Mouse (Mus musculus): ENCODE measurements around the gene Kcnq4.

- no peak for TF ChIP-seq EP300 (IDR thresholded peaks at IDR 0.05)
- TF ChIP-seq CTCF (IDR thresholded peaks at IDR 0.05): no peak
Observed at GRCm38 (mm10) chr4:120713856-120714497, 34.4 kb downstream of the Kcnq4 start.
